Mouse (Mus musculus): ENCODE data around the gene Mcpt9. TPM values are rescaled to one million over a fixed set of nuclear protein-coding genes. Genes with fewer than 3 reads are reported as not detected.
"Not testable (repeated sequence)": the region's sequence is repeated elsewhere in the genome, so short reads cannot be mapped to it uniquely, and the experiment has no call there.

The Mcpt9 gene
- not detected for total RNA-seq (2021)
- long read RNA-seq: 0 reads

- not testable (repeated sequence) for DNase-seq (ENCODE audit: low spot score in 2 of 2)
These were observed at the start of gene Mcpt9 for GRCm38 (mm10) chr14:56030395-56030794. Gene Mcpt9, minus strand, starts transcription at chr14:56030495.

- not testable (repeated sequence) for DNase-seq (ENCODE audit: low spot score in 2 of 2)
These were observed 31.9 kb upstream of the Mcpt9 start, which contains the start of gene Mcpt4 for GRCm38 (mm10) chr14:56062213-56062612. Gene Mcpt4, minus strand, starts transcription at chr14:56062313.

- no peak for DNase-seq (ENCODE audit: low spot score in 2 of 2)
These were observed 27.4 kb upstream of the Mcpt9 start for GRCm38 (mm10) chr14:56057722-56058121.

- no peak for DNase-seq (ENCODE audit: low spot score in 2 of 2)
These were observed 25.1 kb upstream of the Mcpt9 start for GRCm38 (mm10) chr14:56055408-56055807.

- not testable (repeated sequence) for DNase-seq (ENCODE audit: low spot score in 2 of 2)
These were observed 11.5 kb upstream of the Mcpt9 start, which contains the start of gene Mcpt2 for GRCm38 (mm10) chr14:56041792-56042191. Gene Mcpt2, plus strand, starts transcription at chr14:56042041.

- DNase-seq (ENCODE audit: low spot score in 2 of 2): no peak
These were observed 4.1 kb upstream of the Mcpt9 start for GRCm38 (mm10) chr14:56034433-56034832.

GRCm38 (mm10) chr14:56021305-56021704, 9.0 kb downstream of the Mcpt9 start:
- DNase-seq (ENCODE audit: low spot score in 2 of 2): not testable (repeated sequence)

- DNase-seq (ENCODE audit: low spot score in 2 of 2): no peak
These were observed 10.8 kb downstream of the Mcpt9 start for GRCm38 (mm10) chr14:56019446-56019845.

GRCm38 (mm10) chr14:56017671-56018070, 12.6 kb downstream of the Mcpt9 start, which contains the start of gene Mcpt1:
Gene Mcpt1, plus strand, starts transcription at chr14:56017971.
- not testable (repeated sequence) for DNase-seq (ENCODE audit: low spot score in 2 of 2)

- no peak for DNase-seq (ENCODE audit: low spot score in 2 of 2)
These were observed 16.4 kb downstream of the Mcpt9 start for GRCm38 (mm10) chr14:56013924-56014323.

- DNase-seq (ENCODE audit: low spot score in 2 of 2): no peak
These were observed 17.1 kb downstream of the Mcpt9 start for GRCm38 (mm10) chr14:56013147-56013546.

GRCm38 (mm10) chr14:55987464-55987863, 42.8 kb downstream of the Mcpt9 start:
- not testable (repeated sequence) for DNase-seq (ENCODE audit: low spot score in 2 of 2)

Other genes starting within 250 kb of the Mcpt9 start
- 1 to 10 TPM; 3.1 to 4.4 TPM for gene Adcy4, start 246.4 kb downstream of the Mcpt9 start, total RNA-seq (2021)
- gene Ripk3, start 241.6 kb downstream of the Mcpt9 start, total RNA-seq (2021): 1 to 10 TPM in 1 of 2 experiments, under 1 TPM in 1; 0.52 to 1.1 TPM
- 1 to 10 TPM; 1.4 to 2.3 TPM for gene Nfatc4, start 207.4 kb downstream of the Mcpt9 start, total RNA-seq (2021)
- gene Nynrin, start 176.5 kb downstream of the Mcpt9 start, total RNA-seq (2021): 1 to 10 TPM; 7.0 to 8.0 TPM
- gene Cbln3, start 146.1 kb downstream of the Mcpt9 start, total RNA-seq (2021): under 1 TPM; 0.15 to 0.64 TPM
- gene Khnyn, start 145.5 kb downstream of the Mcpt9 start, total RNA-seq (2021): 10 to 100 TPM; 11.4 to 12.2 TPM
- gene Sdr39u1, start 130.2 kb downstream of the Mcpt9 start, total RNA-seq (2021): 10 to 100 TPM; 71.8 to 74.1 TPM
- not detected for gene Cma1, start 85.8 kb downstream of the Mcpt9 start, total RNA-seq (2021)
- not detected for gene Cma2, start 79.5 kb downstream of the Mcpt9 start, total RNA-seq (2021)
- gene Mcpt1, start 12.5 kb downstream of the Mcpt9 start, total RNA-seq (2021): not detected
- not detected for gene Mcpt2, start 11.5 kb upstream of the Mcpt9 start, total RNA-seq (2021)
- gene Mcpt4, start 31.8 kb upstream of the Mcpt9 start, total RNA-seq (2021): under 1 TPM in 1 of 2 experiments, not detected in 1; 0.30 TPM
- not detected for gene Mcpt8, start 54.8 kb upstream of the Mcpt9 start, total RNA-seq (2021)
- not detected for gene Ctsg, start 72.1 kb upstream of the Mcpt9 start, total RNA-seq (2021)
- gene Gzme, start 90.1 kb upstream of the Mcpt9 start, total RNA-seq (2021): not detected
- gene Gzmd, start 102.1 kb upstream of the Mcpt9 start, total RNA-seq (2021): not detected
- not detected for gene Gzmg, start 129.1 kb upstream of the Mcpt9 start, total RNA-seq (2021)
- not detected for gene Gzmn, start 144.1 kb upstream of the Mcpt9 start, total RNA-seq (2021)
- gene Gzmf, start 180.9 kb upstream of the Mcpt9 start, total RNA-seq (2021): not detected
- gene Gzmc, start 204.2 kb upstream of the Mcpt9 start, total RNA-seq (2021): not detected
- not detected for gene Gzmb, start 231.8 kb upstream of the Mcpt9 start, total RNA-seq (2021)